Mouse (Mus musculus) lung, adult 2 months (tissue): ENCODE measurements around the gene Espl1.

Experiments used
- CTCF ChIP-seq: fragments of 200-500 bp; IDR thresholded peaks from 2 replicates; pipeline ENCODE4 v1.5.1; 2011; ENCODE audit warnings: mild to moderate bottlenecking, low read length, control low read depth; ENCODE audit not compliant: insufficient read depth
- POLR2A ChIP-seq: fragments of 200-500 bp; IDR thresholded peaks from 2 replicates; pipeline ENCODE4 v1.6.1; 2011; ENCODE audit warnings: low read depth, mild to moderate bottlenecking, control low read depth, low read length, borderline replicate concordance; ENCODE audit errors: extremely low read depth

DNA sequence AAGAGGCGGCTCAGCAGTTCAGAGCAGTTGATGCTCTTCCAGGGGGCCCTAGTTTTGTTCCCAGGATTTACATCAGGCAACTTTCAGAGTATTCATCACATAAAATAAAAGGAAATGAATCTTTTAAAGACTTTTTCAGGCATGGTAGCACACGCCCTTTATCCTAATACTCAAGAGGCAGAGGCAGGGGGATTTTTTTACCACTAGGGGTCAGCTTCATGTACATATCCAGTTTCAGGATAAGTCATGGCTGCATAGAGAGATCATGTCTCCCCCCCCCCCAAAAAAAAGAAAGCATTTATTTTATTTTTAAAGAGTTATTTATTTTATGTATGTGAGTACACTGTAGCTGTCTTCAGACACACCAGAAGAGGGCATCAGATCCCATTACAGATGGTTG is 57.9 kb downstream of the Espl1 start:
- no peak for TF ChIP-seq POLR2A
- TF ChIP-seq CTCF: no peak
